Mouse (Mus musculus) hindbrain, embryonic 12.5 days (tissue): Measurements from ENCODE around the gene Med24. TPM values are rescaled to one million over a fixed set of nuclear protein-coding genes. Genes with fewer than 3 reads are reported as not detected.
A peak's percentile ranks its signal among the peaks of the same experiment; 100 is the strongest.

ENCODE experiments used
- ATAC-seq: fragments of 200-750 bp; cut with Nextera tagmentation; 2 replicates; pipeline ENCODE4 v1.8.0; 2017; ENCODE audit warnings: moderate TSS enrichment; ENCODE audit not compliant: low FRiP score
- H3K27ac ChIP-seq: fragments of 300-500 bp; sonication (generic); 2 replicates; pipeline ENCODE4 v1.5.1; 2016; ENCODE audit warnings: mild to moderate bottlenecking
- H3K27me3 ChIP-seq: fragments of 300-500 bp; sonication (generic); 2 replicates; pipeline ENCODE4 v1.6.1; 2016; ENCODE audit warnings: mild to moderate bottlenecking
- H3K36me3 ChIP-seq: fragments of 300-500 bp; sonication (generic); 2 replicates; pipeline ENCODE4 v1.6.1; 2016; ENCODE audit warnings: mild to moderate bottlenecking
- H3K4me1 ChIP-seq: fragments of 300-500 bp; sonication (generic); 2 replicates; pipeline ENCODE4 v1.6.1; 2016
- H3K4me2 ChIP-seq: fragments of 300-500 bp; sonication (generic); replicated peaks from 2 replicates; pipeline ENCODE4 v1.6.1; 2016; ENCODE audit warnings: mild to moderate bottlenecking
- H3K4me3 ChIP-seq: fragments of 300-500 bp; sonication (generic); 2 replicates; pipeline ENCODE4 v1.5.1; 2016; ENCODE audit warnings: mild to moderate bottlenecking
- H3K9ac ChIP-seq: fragments of 300-500 bp; sonication (generic); 2 replicates; pipeline ENCODE4 v1.6.1; 2016; ENCODE audit warnings: mild to moderate bottlenecking, moderate library complexity
- H3K9me3 ChIP-seq: fragments of 300-500 bp; sonication (generic); replicated peaks from 2 replicates; pipeline ENCODE4 v1.6.1; 2016; ENCODE audit warnings: mild to moderate bottlenecking
- WGBS: fragments of 180-500 bp; shearing (Covaris S2); methylation state at CpG from one replicate; pipeline ENCODE4 v1.1.7; 2016; 5-methylcytosine and 5-hydroxymethylcytosine counted together
- polyA plus RNA-seq: library from polyadenylated mRNA; unstranded; fragments of >200 nt; fragmentation: Nextera tagmentation; extraction: Ambion mirVana; gene quantifications from 2 replicates; pipeline ENCODE4 v1.2.1, GENCODE M21; 2016

The Med24 gene
- polyA plus RNA-seq, 1 experiment from 2014 or later: 85.0 TPM

- H3K9ac ChIP-seq: no peak overlapping the region
- no peaks in the 10 kb centered on the region for H3K9me3 ChIP-seq
- H3K4me3 ChIP-seq: no peak overlapping the region
- WGBS: 87% methylated on average over 8 of the region's 8 CpGs
- no peak overlapping the region for H3K4me2 ChIP-seq
- H3K27ac ChIP-seq: 0 out of 2 replicates have a peak overlapping the region, but pooled peaks have one; percentile 23
- peaks cover 38% of the 10 kb centered on the region for H3K4me1 ChIP-seq
- H3K27me3 ChIP-seq: no peaks in the 10 kb centered on the region
- peaks cover 68% of the 10 kb centered on the region for H3K36me3 ChIP-seq
- no peak for ATAC-seq
Measured at GRCm38 (mm10) chr11:98763502-98763861, 34.2 kb upstream of the Med24 start.

GRCm38 (mm10) chr11:98762756-98763501 lies 33.7 kb upstream of the Med24 start:
- 64% methylated on average over 17 of the region's 17 CpGs for WGBS
- Histone ChIP-seq H3K9me3 (no peaks in the 10 kb centered on the region), H3K27me3 (no peaks in the 10 kb centered on the region), H3K4me2 (no peak overlapping the region), H3K27ac (0 out of 2 replicates have a peak overlapping the region, but pooled peaks have one; percentile 23), H3K9ac (no peak overlapping the region), H3K4me1 (peaks cover 33% of the 10 kb centered on the region), H3K4me3 (no peak overlapping the region), H3K36me3 (peaks cover 68% of the 10 kb centered on the region)
- no peak for ATAC-seq

- Histone ChIP-seq H3K27ac (no peak overlapping the region), H3K4me1 (peaks cover 23% of the 10 kb centered on the region), H3K9ac (no peak overlapping the region), H3K4me2 (no peak overlapping the region), H3K27me3 (no peaks in the 10 kb centered on the region), H3K36me3 (peaks cover 78% of the 10 kb centered on the region), H3K9me3 (no peaks in the 10 kb centered on the region), H3K4me3 (no peak overlapping the region)
- no peak for ATAC-seq
- WGBS: 94% methylated on average over 4 of the region's 4 CpGs
Measured at GRCm38 (mm10) chr11:98761939-98762338, 32.7 kb upstream of the Med24 start.

- Histone ChIP-seq H3K4me1 (peaks cover 31% of the 10 kb centered on the region), H3K9ac (no peak overlapping the region), H3K4me2 (no peak overlapping the region), H3K4me3 (no peak overlapping the region), H3K9me3 (no peaks in the 10 kb centered on the region), H3K27me3 (no peaks in the 10 kb centered on the region), H3K36me3 (peaks cover 60% of the 10 kb centered on the region), H3K27ac (no peak overlapping the region)
- ATAC-seq: no peak
- 86% methylated on average over 12 of the region's 12 CpGs for WGBS
Measured at GRCm38 (mm10) chr11:98756711-98757110, 27.5 kb upstream of the Med24 start.

GRCm38 (mm10) chr11:98755726-98756380 lies 26.6 kb upstream of the Med24 start:
- no peak overlapping the region for H3K27ac ChIP-seq
- H3K9ac ChIP-seq: no peak overlapping the region
- H3K9me3 ChIP-seq: no peaks in the 10 kb centered on the region
- WGBS: 92% methylated on average over 6 of the region's 6 CpGs
- H3K4me1 ChIP-seq: peaks cover 40% of the 10 kb centered on the region
- H3K4me2 ChIP-seq: no peak overlapping the region
- H3K4me3 ChIP-seq: no peak overlapping the region
- ATAC-seq: no peak
- no peaks in the 10 kb centered on the region for H3K27me3 ChIP-seq
- peaks cover 53% of the 10 kb centered on the region for H3K36me3 ChIP-seq

- WGBS: 22% methylated on average over 7 of the region's 7 CpGs
- H3K4me2 ChIP-seq: no peak overlapping the region
- H3K9ac ChIP-seq: no peak overlapping the region
- peak; percentile 20; the same call in 1 of the 2 replicates for ATAC-seq
- H3K4me1 ChIP-seq: peaks cover 51% of the 10 kb centered on the region
- no peaks in the 10 kb centered on the region for H3K27me3 ChIP-seq
- H3K4me3 ChIP-seq: no peak overlapping the region
- H3K9me3 ChIP-seq: no peaks in the 10 kb centered on the region
- H3K36me3 ChIP-seq: peaks cover 43% of the 10 kb centered on the region
- peak overlapping the region; percentile 57 for H3K27ac ChIP-seq
Measured at GRCm38 (mm10) chr11:98754621-98755181, 25.5 kb upstream of the Med24 start.

- no peak overlapping the region for H3K9ac ChIP-seq
- H3K4me3 ChIP-seq: no peak overlapping the region
- WGBS: 77% methylated on average over 9 of the region's 9 CpGs
- no peaks in the 10 kb centered on the region for H3K27me3 ChIP-seq
- peak overlapping the region; percentile 57 for H3K27ac ChIP-seq
- peaks cover 40% of the 10 kb centered on the region for H3K36me3 ChIP-seq
- H3K9me3 ChIP-seq: no peaks in the 10 kb centered on the region
- H3K4me1 ChIP-seq: peaks cover 57% of the 10 kb centered on the region
- no peak overlapping the region for H3K4me2 ChIP-seq
- no peak for ATAC-seq
Measured at GRCm38 (mm10) chr11:98754151-98754620, 25.0 kb upstream of the Med24 start.

- Histone ChIP-seq H3K27ac (no peak overlapping the region), H3K4me3 (no peak overlapping the region), H3K9ac (no peak overlapping the region), H3K4me2 (no peak overlapping the region), H3K36me3 (peaks cover 30% of the 10 kb centered on the region), H3K27me3 (no peaks in the 10 kb centered on the region), H3K4me1 (peaks cover 66% of the 10 kb centered on the region), H3K9me3 (no peaks in the 10 kb centered on the region)
- no peak for ATAC-seq
- WGBS: 90% methylated on average over 5 of the region's 5 CpGs
Measured at GRCm38 (mm10) chr11:98753264-98753663, 24.0 kb upstream of the Med24 start.

GRCm38 (mm10) chr11:98752562-98753140 lies 23.4 kb upstream of the Med24 start:
- peaks cover 72% of the 10 kb centered on the region for H3K4me1 ChIP-seq

GRCm38 (mm10) chr11:98751221-98751782 lies 22.1 kb upstream of the Med24 start:
- H3K9ac ChIP-seq: peak overlapping the region; percentile 59
- no peak for ATAC-seq

More at GRCm38 (mm10) chr11:98752562-98753140, 23.4 kb upstream of the Med24 start:
- 91% methylated on average over 10 of the region's 10 CpGs for WGBS
- no peak for ATAC-seq
- no peaks in the 10 kb centered on the region for H3K27me3 ChIP-seq
- no peak overlapping the region for H3K9ac ChIP-seq
- no peak overlapping the region for H3K4me3 ChIP-seq
- H3K9me3 ChIP-seq: no peaks in the 10 kb centered on the region
- 0 out of 2 replicates have a peak overlapping the region, but pooled peaks have one; percentile 4 for H3K27ac ChIP-seq
- H3K36me3 ChIP-seq: peaks cover 26% of the 10 kb centered on the region
- no peak overlapping the region for H3K4me2 ChIP-seq

GRCm38 (mm10) chr11:98750351-98751201 lies 21.3 kb upstream of the Med24 start:
- H3K9ac ChIP-seq: peak overlapping the region; percentile 59
- H3K27ac ChIP-seq: peak overlapping the region; percentile 97
- no peaks in the 10 kb centered on the region for H3K27me3 ChIP-seq
- H3K9me3 ChIP-seq: no peaks in the 10 kb centered on the region
- peaks cover 93% of the 10 kb centered on the region for H3K4me1 ChIP-seq
- WGBS: 26% methylated on average over 17 of the region's 17 CpGs
- peaks cover 16% of the 10 kb centered on the region for H3K36me3 ChIP-seq
- peak; percentile 64 for ATAC-seq
- peak overlapping the region; percentile 88 for H3K4me2 ChIP-seq
- H3K4me3 ChIP-seq: peak overlapping the region; percentile 3; the same call in 1 of the 2 replicates

More at GRCm38 (mm10) chr11:98751221-98751782, 22.1 kb upstream of the Med24 start:
- Histone ChIP-seq H3K27ac (peak overlapping the region; percentile 97), H3K4me2 (peak overlapping the region; percentile 88), H3K9me3 (no peaks in the 10 kb centered on the region), H3K27me3 (no peaks in the 10 kb centered on the region), H3K4me3 (0 out of 2 replicates have a peak overlapping the region, but pooled peaks have one; percentile 3), H3K4me1 (peaks cover 85% of the 10 kb centered on the region), H3K36me3 (peaks cover 16% of the 10 kb centered on the region)
- WGBS: 30% methylated on average over 6 of the region's 6 CpGs
